30 mouse cellular contexts compared by ENCODE assay signal in genomic region chr19:47747072-47747471, GRCm38 (mm10). TPM values are rescaled to one million over a fixed set of nuclear protein-coding genes. Genes with fewer than 3 reads are reported as not detected.
"Had no signal": no experiment of that assay in that cellular context is flagged by ENCODE, and none has a peak within 500 bp of the region (broad histone marks: within the 10 kb centered on the region; RNA-seq: fewer than 3 reads in every experiment).

No protein-coding gene starts in this region.

- DNase-seq: gastrocnemius, adult 2 months; gastrocnemius, postnatal 10 days; gastrocnemius, postnatal 25 days; heart, postnatal 10 days; heart, postnatal 4 days; kidney, adult 18-20 months; kidney, adult 8-10 months; kidney, postnatal 10 days; kidney, postnatal 25 days; kidney, postnatal 4 days; liver; liver, embryonic 13.5 days; liver, postnatal 0 days had no signal

- H3K27me3 ChIP-seq: heart, embryonic 12.5 days; hindbrain, embryonic 12.5 days; intestine, embryonic 15.5 days; limb, embryonic 12.5 days; liver, embryonic 13.5 days; liver, embryonic 15.5 days had no signal

- ATAC-seq: hindbrain, embryonic 16.5 days; inflammation-experienced regulatory T-cells, adult 6 months; intestine, embryonic 15.5 days; intestine, postnatal 0 days; liver, postnatal 0 days had no signal

- H3K4me1 ChIP-seq: heart, embryonic 10.5 days; heart, embryonic 12.5 days; hindbrain, embryonic 12.5 days; intestine, embryonic 15.5 days; limb, embryonic 10.5 days; limb, embryonic 12.5 days; liver, embryonic 13.5 days; liver, embryonic 15.5 days had no signal

- H3K36me3 ChIP-seq: hindbrain, embryonic 10.5 days; hindbrain, embryonic 12.5 days; intestine, embryonic 15.5 days; limb, embryonic 10.5 days; limb, embryonic 12.5 days; liver, embryonic 13.5 days; liver, embryonic 15.5 days had no signal

- H3K4me3 ChIP-seq: gastrocnemius, adult 2 months; heart, embryonic 10.5 days; heart, embryonic 12.5 days; hindbrain, embryonic 10.5 days; hindbrain, embryonic 12.5 days; intestine, embryonic 15.5 days; left cerebral cortex, adult 2 months; limb, embryonic 10.5 days; limb, embryonic 12.5 days; liver, embryonic 13.5 days; liver, embryonic 15.5 days had no signal

- H3K9ac ChIP-seq: heart, embryonic 12.5 days; hindbrain, embryonic 12.5 days; hindbrain, embryonic 14.5 days; intestine, embryonic 15.5 days; limb, embryonic 12.5 days; liver, embryonic 13.5 days; liver, embryonic 15.5 days; liver, postnatal 0 days had no signal

- H3K4me2 ChIP-seq: heart, embryonic 12.5 days; hindbrain, embryonic 12.5 days; hindbrain, embryonic 14.5 days; intestine, embryonic 15.5 days; limb, embryonic 12.5 days; liver, embryonic 11.5 days; liver, embryonic 13.5 days; liver, embryonic 15.5 days had no signal

- H3K27ac ChIP-seq: gastrocnemius, adult 2 months; heart, embryonic 10.5 days; hindbrain, embryonic 10.5 days; hindbrain, embryonic 12.5 days; hindbrain, embryonic 14.5 days; intestine, embryonic 15.5 days; left cerebral cortex, adult 2 months; limb, embryonic 10.5 days; limb, embryonic 12.5 days; liver, embryonic 13.5 days; liver, embryonic 15.5 days had no signal

- H3K9me3 ChIP-seq: heart, embryonic 10.5 days; heart, embryonic 12.5 days; hindbrain, embryonic 10.5 days; hindbrain, embryonic 12.5 days; intestine, embryonic 15.5 days; limb, embryonic 10.5 days; limb, embryonic 12.5 days; liver, embryonic 13.5 days; liver, embryonic 15.5 days had no signal

RNA-seq across cellular contexts. Expression of gene Col17a1, which starts 55.2 kb away (rescaled TPM):
- total RNA-seq: gastrocnemius, adult 2 months; granulocyte monocyte progenitor cell, adult 5-6 weeks; heart, adult 8-10 months; heart, postnatal 25 days had no signal
- polyA plus RNA-seq: inflammation-experienced regulatory T-cells, adult 6 months had no signal
